Mouse (Mus musculus): ENCODE results near the gene Cox8a.

The Cox8a gene

DNA sequence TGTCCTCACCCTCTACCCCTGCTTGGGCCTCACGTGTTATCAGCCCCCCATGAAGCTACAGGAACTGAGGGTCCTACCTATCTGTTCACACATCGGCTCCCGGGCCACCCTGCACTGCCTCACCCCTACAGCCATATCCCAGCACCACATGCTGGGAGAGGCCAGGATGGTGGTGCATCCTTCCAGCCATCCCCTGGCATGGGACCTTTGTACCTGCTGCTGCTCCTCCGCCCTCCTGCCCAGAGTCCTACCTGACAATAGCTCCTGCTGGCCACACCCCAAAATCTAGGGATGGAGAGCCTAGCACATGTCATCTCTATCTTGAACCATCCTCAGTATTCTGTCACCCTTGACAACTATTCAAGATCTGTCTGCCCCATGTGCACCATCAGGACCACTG, 28.4 kb downstream of the Cox8a start:
- in situ Hi-C loops (cut with MboI, MseI): no loop called here

DNA sequence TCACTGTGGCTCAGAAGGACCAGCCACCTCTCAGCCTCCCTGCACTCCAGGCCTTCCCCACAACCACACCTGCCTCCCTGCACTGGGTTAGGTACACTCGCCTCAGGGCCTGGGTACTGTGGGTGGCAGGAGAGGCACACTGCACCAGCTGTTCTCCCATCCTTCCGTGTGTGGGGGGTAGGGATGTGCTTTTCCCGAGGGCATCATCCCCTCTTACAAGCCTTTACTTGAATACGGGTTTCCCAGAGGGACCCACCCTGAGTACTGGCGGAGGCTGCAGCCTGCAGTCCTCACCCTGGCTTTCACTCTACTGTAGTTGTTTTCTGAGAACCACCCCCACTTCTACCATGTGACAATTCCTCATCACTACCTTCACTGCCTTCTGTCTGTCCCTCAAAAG, 30.3 kb downstream of the Cox8a start:
- in situ Hi-C loops (cut with MboI, MseI): no loop called here

DNA sequence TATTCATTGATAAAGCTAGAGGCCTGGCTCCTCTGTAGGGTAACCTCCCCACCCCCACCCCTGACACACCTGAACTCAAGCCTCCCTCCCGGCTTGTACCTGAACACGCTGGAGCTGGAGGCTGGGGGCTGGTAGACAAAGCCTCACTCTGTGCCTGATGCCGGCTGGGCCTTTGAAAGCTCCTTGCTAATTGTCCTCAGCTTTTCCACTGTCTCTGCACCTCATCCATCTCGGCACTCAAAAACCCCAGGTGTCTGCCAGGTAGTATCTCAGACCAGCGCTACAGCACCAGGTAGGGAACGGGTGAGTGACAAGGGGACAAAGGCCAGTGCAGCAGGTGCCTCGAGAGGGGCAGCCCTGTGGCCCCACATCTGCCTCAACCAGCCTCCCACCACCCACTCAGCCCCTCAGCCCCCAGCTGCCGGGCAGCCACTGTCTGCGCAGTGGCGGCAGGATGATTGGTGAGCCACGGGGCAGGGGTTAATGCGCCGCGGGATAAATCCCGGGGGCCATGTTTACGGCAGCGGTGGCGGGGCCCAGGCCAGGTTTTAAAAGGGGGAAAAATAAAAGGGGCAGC, 31.6 kb downstream of the Cox8a start:
- in situ Hi-C loops (cut with MboI, MseI): no loop called here

DNA sequence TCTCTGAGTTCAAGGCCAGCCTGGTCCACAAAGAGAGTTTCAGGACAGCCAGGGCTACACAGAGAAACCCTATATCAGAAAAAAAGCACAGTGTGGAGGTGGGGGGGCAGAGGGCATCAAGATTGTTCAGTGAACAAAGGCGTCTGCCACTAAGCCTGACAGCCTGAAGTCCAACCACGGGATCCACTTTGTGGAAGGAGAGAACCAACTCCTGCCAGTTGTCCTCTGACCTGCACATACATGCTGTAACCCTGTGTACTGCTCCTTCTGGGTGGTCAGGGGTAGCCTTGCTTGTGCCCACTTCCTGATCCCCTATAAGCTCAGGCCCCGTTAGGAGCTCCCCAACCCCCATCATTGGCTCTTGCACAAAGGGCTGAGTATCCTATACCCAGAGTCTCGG, 32.4 kb downstream of the Cox8a start:
- in situ Hi-C loops (cut with MboI, MseI): no loop called here

DNA sequence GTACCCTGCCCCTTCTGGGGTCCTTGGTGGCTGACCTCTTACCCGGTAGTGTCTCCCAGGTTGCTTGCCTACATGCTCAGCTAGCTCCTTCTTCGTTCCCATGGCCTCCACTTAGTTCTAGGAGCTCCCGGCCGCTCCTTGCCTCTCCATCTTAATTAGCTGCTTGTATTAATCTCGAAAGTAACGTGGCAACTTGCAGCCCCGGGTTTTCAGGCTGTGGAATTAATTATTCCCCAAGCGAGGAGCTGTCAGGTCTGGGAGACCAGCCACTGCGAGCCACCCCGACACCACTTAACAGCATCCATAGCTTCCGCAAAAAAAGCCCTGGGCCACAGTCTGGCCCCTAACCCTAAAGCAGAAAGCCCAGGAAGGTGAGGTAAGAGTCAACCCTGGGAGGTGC, 34.0 kb downstream of the Cox8a start:
- in situ Hi-C loops (cut with MboI, MseI): no loop called here

DNA sequence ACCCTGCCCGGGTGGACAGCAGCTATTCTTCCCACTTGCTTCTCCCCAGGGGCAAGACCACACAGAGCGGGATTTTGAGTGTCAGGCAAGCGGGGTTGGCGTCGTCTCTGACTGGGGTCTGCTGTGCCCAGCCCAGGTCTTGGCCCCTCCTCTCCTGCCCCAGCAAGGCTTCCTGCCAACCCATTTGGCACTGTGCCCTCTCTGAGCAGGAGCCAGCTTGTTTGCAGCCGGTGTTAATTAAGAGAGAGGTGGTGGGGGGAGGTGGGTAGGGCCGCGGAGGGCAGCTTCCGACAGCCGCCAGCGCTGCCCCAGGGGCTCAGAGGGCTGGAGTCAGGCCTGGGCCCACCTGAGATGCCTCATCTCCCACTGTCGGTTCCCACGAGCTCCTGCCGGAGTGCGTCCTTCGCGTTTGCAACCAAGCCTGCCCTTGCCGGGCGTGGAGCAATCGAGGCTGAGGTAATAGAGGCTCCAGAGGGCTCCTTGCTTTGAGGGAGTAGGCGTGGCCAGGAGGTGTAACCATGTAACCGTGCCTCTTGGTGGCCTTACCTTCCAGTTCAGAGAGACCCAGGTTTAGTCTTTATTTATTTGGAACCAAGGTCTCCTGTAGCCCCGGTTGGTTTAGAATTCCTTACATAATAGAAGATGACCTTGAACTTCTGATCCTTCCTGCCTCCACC, 35.0 kb downstream of the Cox8a start:
- in situ Hi-C loops (cut with MboI, MseI): no loop called here

DNA sequence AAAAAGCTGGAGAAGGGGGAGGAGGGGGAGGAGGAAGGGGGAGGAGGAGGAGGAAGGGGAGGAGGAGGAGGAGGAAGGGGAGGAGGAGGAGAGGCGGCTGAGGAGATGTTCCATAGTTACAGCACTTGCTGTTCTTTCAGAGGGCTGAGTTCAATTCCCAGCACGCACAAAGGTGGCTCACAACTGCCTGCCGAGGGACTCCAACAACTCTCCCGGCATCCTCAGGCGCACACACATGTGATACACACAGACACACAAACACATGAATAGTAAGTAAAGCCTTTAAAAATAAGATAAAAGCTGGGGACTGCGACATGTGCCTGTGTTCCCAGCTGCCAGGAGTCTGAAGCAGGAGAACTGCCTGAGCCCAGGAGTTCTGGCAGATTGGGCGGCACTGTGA, 35.9 kb downstream of the Cox8a start:
- in situ Hi-C loops (cut with MboI, MseI): no loop called here

DNA sequence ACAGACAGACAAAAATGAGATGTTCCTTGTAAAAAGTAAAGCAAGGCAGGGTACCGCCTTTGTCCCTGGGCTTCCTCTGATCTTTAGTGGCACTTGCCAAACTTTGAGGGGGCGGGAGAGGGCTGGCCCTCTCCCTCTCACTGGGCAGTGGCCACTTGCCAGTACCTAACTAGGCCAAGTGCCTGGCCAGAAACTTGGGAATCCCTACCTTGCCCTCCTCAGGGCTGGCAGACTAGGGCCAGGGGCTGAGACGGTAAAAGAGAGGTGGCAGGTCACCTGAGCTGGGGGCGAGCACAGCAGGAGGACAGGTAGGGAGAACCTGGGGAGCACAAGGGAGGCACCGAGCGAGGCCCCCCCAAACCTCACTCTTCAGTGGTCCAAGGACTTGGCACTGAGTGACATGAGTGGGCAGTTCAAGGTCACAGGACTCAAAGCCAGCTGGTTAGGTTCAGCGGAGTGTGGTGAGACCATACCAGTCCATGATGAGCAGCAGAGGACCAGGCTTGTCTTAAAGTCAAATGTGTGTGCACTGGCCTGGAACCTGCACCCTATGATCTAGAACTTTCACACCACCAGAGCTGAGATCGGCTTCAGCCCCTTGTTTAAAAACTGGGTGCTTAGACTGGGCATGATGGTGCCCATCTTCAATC, 36.5 kb downstream of the Cox8a start:
- in situ Hi-C loops (cut with MboI, MseI): no loop called here

DNA sequence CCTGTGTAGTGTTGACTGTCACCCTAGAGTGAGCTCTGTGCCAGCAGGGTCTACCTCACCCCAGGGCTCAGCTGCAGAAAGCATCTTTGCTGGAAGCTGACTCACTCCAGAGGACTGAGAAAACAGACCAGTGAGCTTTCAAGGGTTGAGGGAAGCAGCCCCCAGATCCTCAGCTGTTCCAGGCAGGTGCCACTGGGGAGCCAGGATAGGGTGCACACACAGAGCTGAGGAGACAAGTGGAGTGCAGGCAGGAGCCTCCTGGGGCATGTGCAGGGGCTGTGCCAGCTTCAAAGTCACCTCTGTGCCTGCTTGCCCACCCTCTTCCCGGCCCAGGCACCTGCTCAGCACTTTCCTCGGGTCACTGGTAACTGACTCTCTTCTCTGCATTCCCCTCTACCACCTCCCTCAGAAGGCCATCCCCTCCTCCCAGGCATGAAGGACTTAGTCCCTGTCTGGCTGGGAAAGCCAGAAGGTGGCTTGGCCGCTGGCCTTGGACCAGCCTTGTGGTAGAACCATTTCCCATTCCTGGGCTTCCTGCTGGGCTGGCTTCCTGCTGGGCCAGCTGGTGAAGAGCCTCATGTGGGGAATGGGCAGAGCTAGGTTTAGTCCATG, 38.5 kb downstream of the Cox8a start:
- in situ Hi-C loops (cut with MboI, MseI): no loop called here

DNA sequence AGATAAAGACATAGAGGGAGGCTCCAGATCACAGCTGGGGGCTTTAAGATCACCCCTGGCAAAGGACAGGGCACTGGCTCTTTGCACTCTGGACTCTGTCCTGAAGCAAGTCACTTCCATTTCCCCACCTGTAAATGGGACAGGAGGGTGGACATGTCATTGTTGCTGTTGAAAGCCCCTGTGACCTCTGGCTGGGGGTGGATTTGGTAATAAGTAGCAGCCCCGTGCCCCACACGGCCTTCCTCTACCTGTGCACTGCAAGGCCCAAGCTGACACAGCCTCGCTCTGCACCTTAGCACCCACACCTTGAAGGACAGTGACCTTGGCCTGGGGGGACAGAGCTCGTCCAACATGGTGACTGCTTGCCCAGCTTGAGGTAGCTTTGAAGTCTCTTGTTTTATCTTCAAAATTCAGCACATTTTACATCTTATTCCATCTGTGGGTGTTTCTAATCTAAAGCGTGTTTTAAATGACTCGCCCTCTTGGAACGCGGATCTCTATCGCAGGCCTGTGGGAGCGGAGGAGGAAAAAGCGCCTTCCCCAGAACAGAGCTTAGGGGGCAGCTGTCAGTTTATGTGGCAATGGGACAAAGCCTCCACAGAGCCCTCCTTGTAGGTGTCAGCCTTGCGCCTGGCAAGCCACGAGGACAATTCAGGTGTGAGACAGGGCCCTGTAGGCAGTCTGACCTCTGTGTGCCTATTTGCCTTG, 39.5 kb downstream of the Cox8a start:
- in situ Hi-C loops (cut with MboI, MseI): no loop called here

DNA sequence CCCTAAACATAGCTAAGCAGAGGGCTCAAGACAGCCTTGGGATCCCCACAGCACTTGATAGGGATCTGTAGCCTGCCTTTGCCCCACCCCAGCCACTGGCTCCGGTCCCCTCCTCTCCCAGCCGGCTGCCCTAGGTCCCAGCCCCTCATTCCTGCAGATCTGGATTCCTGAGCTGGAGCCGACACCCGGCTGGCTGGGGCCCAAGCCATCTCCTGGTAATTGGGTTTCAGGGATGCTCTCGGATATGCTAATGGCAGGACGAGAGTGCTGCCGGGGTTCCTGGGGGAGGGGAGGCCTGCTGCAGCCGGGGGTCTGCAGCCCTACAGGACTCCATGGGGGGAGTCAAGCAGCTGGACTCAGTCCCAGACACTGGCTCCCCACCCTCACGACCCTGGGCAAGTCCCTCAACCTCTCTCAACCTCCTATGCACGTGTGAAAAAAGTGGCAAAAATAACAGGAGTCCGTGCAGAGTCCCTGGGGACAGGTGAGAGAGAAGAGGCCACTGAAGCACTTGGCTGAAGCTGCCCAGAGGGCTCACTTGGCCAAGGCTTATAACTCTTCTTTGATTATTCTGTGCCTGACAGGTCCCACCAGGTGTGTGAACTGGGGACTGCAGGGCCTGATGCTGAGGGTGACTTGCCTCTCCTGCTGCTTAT, 41.2 kb downstream of the Cox8a start:
- in situ Hi-C loops (cut with MboI, MseI): no loop called here

DNA sequence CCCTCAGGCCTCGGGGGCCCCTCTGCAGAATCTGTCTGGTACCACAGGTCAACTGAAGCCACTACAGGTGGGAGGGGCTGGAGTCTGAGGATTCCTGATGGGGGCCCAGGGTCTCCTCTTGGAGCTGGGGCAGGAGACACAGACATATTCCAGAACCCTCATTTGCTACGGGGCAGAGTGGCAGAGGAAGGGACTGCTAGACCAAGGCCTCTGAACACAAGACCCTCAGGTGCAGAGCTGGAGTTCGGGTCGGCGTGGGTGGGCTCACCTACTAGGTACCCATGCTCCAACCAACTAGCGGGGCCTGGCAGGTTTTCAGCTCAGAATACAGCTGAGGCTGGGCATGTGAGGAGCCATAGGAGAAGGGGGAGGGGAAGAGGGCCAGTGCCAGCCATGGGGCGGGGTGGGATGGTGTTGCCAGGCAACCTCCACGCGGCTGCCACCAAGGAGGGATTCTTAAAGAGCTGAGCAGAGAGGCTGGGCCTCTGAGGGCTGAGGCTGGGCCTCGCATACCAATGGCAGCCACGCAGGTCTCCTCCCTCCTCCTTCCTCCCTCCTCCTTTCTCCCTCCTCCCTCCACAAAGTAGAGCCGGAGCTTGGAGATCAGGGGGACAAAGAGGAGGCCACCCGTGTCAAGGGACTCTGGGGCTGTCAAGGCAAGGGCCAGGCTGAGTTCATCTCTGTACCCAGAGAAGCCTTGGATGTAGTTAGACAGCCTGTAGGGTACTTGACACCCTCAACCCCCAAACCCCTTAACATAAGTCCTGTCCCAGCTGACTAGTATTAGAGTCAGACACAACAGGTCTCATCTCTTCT, 45.2 kb downstream of the Cox8a start:
- in situ Hi-C loops (cut with MboI, MseI): no loop called here

DNA sequence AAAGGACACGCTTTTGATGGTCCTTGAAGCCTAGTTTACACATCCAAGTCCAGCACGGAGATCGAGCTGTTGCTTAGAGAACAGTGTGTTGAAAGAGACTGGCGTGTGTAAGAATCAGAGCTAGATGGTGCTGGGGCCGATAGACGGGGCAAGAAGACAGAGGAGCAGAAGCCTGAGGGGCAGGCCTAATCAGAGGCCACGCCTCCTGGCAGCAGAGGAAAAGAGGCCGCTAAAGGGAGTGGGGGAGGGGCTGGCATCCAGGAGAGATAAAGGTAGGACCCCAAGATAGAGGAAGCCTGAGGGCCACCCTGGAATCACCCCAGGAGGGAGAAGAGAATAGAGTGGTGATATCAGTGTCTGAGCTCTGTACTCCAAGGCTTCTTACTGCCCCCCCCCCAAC, 46.0 kb downstream of the Cox8a start:
- in situ Hi-C loops (cut with MboI, MseI): no loop called here

DNA sequence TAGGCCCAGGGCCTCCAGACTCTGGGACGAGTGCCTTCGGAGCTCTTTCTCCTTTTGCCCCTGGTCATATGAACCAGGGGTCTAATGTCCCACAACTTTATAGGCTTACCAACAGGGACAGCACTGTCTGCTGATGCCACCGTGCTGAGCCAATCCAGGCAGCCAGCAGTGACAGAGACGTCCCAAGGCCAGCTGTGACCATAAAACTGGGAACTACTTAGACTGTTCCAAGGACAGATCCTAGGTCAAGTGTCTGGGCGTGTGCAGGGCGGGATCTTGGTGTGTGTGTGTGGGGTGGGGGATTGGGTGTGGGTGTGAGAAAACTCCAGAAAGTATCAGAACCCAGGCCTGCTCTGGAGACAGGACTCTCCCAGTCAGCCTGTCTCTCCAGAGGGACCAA, 46.5 kb downstream of the Cox8a start:
- in situ Hi-C loops (cut with MboI, MseI): no loop called here

DNA sequence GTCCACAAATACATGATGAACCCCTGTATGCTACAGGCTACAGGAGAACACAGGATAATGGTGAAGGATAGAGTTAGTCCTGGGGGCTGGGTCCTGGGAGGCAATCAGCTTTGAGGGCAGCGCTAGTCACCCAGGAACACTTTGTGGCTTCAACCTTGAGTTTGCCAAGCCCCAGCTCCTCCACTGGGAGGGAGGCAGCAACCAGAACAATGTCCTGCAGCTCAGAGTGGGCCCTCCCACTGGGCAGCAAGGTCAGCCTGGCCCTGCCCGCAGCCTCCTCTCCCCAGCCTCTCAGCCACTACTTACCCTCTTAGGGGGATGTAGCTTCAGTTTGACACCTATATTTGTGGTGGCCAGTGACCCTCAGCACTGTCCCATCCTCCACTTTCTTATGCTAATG, 49.0 kb downstream of the Cox8a start:
- in situ Hi-C loops (cut with MboI, MseI): loop anchor here in 1 of 2 experiments (5.0 kb wide), 1 partner anchor 966 kb away; no protein-coding TSS in a partner anchor

DNA sequence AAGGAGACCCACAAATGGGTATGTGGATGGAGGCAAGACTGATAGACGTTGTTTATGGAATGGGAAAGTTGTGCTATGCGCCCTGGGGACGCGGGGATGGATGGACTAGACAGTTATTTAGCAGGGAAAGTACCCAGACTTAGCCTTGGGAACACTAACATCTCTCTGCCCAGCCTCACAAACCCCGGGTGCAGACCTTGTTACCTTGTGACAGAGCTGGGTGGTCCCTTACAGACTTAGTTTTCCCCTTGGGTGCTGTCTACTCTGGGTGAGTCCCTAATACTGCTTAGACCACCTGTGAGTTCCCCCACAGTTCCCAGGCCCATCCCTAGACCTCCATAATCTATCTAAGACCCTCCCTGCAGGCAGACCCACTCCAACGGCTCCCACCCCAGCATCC, 50.6 kb downstream of the Cox8a start:
- in situ Hi-C loops (cut with MboI, MseI): loop anchor here in 1 of 2 experiments (5.0 kb wide), 1 partner anchor 964 kb away; no protein-coding TSS in a partner anchor

DNA sequence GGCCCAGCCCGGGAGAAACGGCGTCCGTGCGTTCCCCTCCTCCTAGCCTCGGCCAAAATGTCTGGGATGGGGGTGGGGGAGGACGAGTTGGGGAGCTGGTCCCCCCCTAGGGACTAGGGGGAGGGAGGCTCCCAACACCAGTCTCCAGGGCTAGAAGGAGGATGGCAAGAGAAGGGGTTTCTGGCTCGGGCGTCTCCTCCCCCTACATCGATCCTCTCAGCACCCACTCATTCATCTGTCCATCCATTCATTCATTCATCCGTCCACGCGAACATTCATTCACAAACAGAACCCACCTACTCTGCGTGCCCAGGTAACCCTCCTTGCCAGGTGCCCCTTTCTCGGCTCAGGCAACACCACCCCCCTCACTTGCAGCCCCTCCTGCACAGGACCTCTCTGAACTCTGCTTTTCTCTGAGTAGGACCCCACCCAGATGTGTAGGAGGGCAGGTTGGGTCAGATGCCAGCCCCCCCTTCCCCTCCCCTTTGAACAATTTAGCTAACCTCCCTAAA, 51.2 kb downstream of the Cox8a start:
- in situ Hi-C loops (cut with MboI, MseI): loop anchor here in 1 of 2 experiments (5.0 kb wide), 1 partner anchor 964 kb away; no protein-coding TSS in a partner anchor

DNA sequence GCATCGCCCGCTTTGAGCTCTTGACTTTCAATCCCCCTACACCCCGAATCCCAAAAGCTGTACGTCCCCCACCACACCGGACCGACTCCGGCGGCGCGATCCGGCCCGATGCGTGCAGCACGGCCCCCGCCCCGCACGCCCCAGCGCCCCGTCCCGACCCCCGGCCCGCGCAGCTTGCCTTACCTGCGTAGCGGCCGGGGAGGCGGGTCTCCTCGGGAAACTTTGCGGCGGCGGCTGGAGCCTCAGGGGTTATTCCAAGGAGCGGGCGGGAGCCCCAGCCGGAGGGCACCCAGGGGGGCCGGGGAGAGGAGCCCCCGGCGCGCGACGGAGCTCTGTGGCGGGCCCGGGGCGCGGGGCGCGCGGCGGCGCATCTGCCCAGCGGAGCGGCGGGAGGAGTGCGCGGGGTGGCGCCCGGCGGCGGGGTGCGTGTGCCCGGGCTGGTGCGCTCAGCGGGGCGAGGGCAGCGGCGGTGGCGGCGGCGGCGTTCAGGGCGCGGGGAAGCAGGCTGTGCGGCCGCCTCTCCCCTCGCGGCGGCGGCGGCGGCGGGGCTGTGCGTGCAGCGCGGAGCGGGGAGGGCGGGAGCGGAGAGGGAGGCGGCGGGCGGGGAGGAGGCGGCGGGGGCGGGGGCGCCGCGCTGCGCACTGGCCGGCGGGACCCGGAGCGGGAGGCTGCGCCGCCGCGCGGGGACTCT, 51.8 kb downstream of the Cox8a start:
- in situ Hi-C loops (cut with MboI, MseI): loop anchor here in 1 of 2 experiments (5.0 kb wide), 1 partner anchor 963 kb away; no protein-coding TSS in a partner anchor

All from T-helper 17 cell (primary cell).